Mouse (Mus musculus) G1E (cell line): ENCODE results near the gene Sun1. TPM values are rescaled to one million over a fixed set of nuclear protein-coding genes. Genes with fewer than 3 reads are reported as not detected.

Source experiments
- ATAC-seq: 2 replicates; pipeline ENCODE4 v1.8.0; 2016; ENCODE audit warnings: mild to moderate bottlenecking; ENCODE audit not compliant: insufficient number of reproducible peaks, poor library complexity, low FRiP score, severe bottlenecking; ENCODE audit errors: extremely low read depth
- DNase-seq: peaks from one replicate; pipeline ENCODE4 v3.0.0; 2012; ENCODE audit warnings: low spot score
- H3K27me3 ChIP-seq: 2 replicates; pipeline ENCODE4 v1.6.1; 2012; ENCODE audit warnings: mild to moderate bottlenecking, low read length, inconsistent platforms; ENCODE audit not compliant: insufficient read depth
- H3K36me3 ChIP-seq: replicated peaks from 2 replicates; pipeline ENCODE3; 2012; ENCODE audit warnings: mild to moderate bottlenecking, inconsistent platforms
- H3K4me1 ChIP-seq: 2 replicates; pipeline ENCODE4 v1.6.1; 2012; ENCODE audit warnings: low read depth, low read length, inconsistent platforms, mixed read lengths; ENCODE audit not compliant: insufficient read depth
- H3K4me3 ChIP-seq: 2 replicates; pipeline ENCODE4 v1.5.1; 2012; ENCODE audit warnings: low read depth, mild to moderate bottlenecking, inconsistent platforms, low read length, moderate library complexity, mixed read lengths
- H3K9me3 ChIP-seq: replicated peaks from 2 replicates; pipeline ENCODE4 v1.6.1; 2012; ENCODE audit warnings: inconsistent platforms
- CTCF ChIP-seq: IDR thresholded peaks from 2 replicates; pipeline ENCODE4 v1.5.1; 2012; ENCODE audit warnings: low read depth, low read length, inconsistent platforms, mixed read lengths
- GATA1 ChIP-seq: IDR thresholded peaks from 2 replicates; pipeline ENCODE4 v1.6.1; 2012; ENCODE audit warnings: borderline replicate concordance, low read length, inconsistent platforms, mixed read lengths
- GATA2 ChIP-seq: IDR thresholded peaks from 2 replicates; pipeline ENCODE4 v1.6.1; 2012; ENCODE audit warnings: low read depth, low read length, inconsistent platforms, borderline replicate concordance
- POLR2AphosphoS5 ChIP-seq: IDR thresholded peaks from 2 replicates; pipeline ENCODE4 v1.6.1; 2012; ENCODE audit warnings: low read depth, low read length, inconsistent platforms; ENCODE audit not compliant: insufficient replicate concordance
- TAL1 ChIP-seq: conservative IDR thresholded peaks from 2 replicates; pipeline ENCODE4 v1.6.1; 2012; ENCODE audit warnings: low read depth, low read length, inconsistent platforms, mixed read lengths
- polyA plus RNA-seq: library from polyadenylated mRNA; stranded (reverse); fragments of >175 nt; gene quantifications from 2 replicates; pipeline ENCODE4 v1.2.3, GENCODE M21; 2012
- total RNA-seq, 2 experiments: library from RNA; stranded (forward) in 1 of 2; stranded (reverse) in 1 of 2; fragments of 200-1000 nt in 1 of 2; fragments of >200 nt in 1 of 2; fragmentation: Nextera tagmentation in 1 of 2; gene quantifications; 2 replicates each; pipeline ENCODE4 v1.2.3; 2014 to 2017

Sun1 gene
- total and polyA plus RNA-seq, 3 experiments = 11.8 to 61.2 (median 45.7) TPM

DNA sequence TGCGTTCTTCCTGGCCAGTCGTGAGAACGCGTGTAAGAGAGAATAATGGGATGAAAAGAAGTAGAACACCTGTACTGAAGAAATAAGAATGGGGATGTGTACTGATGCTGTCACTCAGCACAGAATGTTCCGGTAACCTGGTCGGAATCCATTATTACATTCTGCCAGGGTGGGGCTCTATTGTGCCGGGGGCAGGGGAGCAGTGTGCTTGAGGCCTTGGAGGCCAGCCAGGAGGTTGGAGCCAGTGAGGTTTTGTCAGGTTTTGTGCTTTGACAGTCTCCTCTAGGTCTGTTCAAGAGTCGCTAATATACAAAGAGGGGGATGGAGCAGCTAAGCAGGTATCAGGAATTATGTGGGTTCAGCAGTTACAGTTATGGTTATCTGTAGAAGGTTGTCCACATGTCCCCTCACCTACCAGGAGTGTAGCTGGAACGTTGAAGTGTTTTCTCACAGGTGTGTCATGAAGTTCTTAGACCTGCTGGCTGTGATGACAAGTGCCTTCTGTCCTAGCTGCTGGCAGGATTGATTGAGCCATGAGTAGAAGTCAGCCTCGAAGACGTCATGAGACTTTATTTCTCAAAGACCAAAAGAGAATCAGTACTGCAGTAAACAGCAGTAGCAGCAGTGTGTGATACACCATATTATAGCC is 11.4 kb downstream of the Sun1 start:
- TF ChIP-seq POLR2AphosphoS5 (no peak), TAL1 (no peak), GATA1 (no peak), GATA2 (no peak), CTCF (no peak)
- DNase-seq (no peak), ATAC-seq (no peak)
- Histone ChIP-seq H3K4me3 (no peak overlapping the region), H3K27me3 (no peaks in the 10 kb centered on the region), H3K9me3 (no peaks in the 10 kb centered on the region), H3K4me1 (peaks cover 37% of the 10 kb centered on the region; the same call in 1 of the 2 replicates), H3K36me3 (peaks cover 95% of the 10 kb centered on the region)

DNA sequence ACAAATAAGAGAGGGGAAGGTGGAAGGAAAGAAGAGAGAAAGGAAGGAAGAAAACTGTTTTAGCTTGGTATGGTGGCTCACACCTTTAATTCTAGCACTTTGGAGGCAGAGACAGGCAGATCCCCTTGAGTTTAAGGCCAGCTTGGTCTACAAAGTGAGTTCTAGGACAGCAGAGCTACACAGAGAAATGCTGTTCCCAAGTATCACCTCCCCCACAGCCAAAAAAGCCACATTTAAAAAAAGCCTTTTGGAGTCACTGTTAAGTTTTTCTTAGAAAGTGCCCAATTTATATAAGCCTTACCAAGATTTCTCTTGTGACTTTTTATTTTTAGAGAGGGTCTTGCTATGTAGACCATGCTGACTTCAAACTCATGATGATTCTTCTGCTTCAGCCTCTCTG is 13.9 kb downstream of the Sun1 start:
- H3K36me3 ChIP-seq = peaks cover 77% of the 10 kb centered on the region
- H3K4me1 ChIP-seq = peaks cover 20% of the 10 kb centered on the region; the same call in 1 of the 2 replicates
- no peaks in the 10 kb centered on the region for H3K9me3 ChIP-seq
- ATAC-seq (no peak), DNase-seq (no peak)
- H3K27me3 ChIP-seq = no peaks in the 10 kb centered on the region
- H3K4me3 ChIP-seq = no peak overlapping the region
- TF ChIP-seq TAL1 (no peak), GATA1 (no peak), GATA2 (no peak), POLR2AphosphoS5 (no peak), CTCF (no peak)

DNA sequence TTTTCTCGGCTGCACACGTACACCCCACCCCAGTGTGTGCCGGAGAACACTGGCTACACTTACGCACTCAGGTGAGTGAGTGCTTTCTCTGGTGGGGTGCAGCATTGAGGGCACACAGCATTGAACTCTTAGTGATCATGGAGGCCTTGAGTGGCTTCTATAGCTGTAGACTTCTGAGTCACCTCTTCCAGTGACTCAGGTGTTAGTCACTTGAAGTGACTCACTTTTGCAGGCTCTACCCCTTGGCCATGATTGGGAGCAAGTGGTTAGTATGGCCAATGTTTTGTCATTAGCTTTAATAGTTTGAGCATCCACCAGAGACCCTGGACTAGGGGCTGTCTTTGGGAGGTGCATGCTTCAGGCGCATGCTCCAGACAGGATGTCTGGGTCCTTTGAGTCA is 14.7 kb downstream of the Sun1 start:
- Histone ChIP-seq H3K9me3 (no peaks in the 10 kb centered on the region), H3K4me3 (no peak overlapping the region), H3K27me3 (no peaks in the 10 kb centered on the region), H3K36me3 (peaks cover 74% of the 10 kb centered on the region), H3K4me1 (peaks cover 16% of the 10 kb centered on the region; the same call in 1 of the 2 replicates)
- TF ChIP-seq GATA2 (no peak), POLR2AphosphoS5 (no peak), CTCF (no peak), TAL1 (no peak), GATA1 (no peak)
- ATAC-seq (no peak), DNase-seq (no peak)

DNA sequence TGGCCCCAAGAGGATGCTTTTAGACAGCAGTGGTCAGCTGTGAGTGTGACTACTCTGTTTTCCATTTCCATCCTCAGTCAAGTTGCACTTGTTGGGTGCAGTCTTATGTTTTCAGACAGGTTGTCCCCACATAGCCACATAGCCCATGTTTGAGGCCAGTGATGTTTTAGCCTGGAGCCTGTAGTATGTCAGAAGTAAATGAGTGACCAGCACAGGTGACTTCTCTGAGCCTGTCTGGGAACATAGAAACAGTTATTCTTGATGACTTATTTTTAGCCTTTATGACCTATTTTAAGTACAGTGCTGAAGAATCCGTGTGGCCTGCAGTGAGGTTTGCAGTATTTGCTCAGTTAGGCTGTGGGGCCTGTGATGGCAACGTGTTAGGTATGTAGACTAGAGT is 15.7 kb downstream of the Sun1 start:
- peaks cover 9% of the 10 kb centered on the region; the same call in 1 of the 2 replicates for H3K4me1 ChIP-seq
- H3K36me3 ChIP-seq = peaks cover 74% of the 10 kb centered on the region
- no peak for DNase-seq
- H3K4me3 ChIP-seq = no peak overlapping the region
- no peak for ATAC-seq
- TF ChIP-seq CTCF = no peak
- no peak for TF ChIP-seq GATA2
- TF ChIP-seq GATA1 = no peak
- TF ChIP-seq POLR2AphosphoS5 = no peak
- H3K9me3 ChIP-seq = no peaks in the 10 kb centered on the region
- H3K27me3 ChIP-seq = no peaks in the 10 kb centered on the region

DNA sequence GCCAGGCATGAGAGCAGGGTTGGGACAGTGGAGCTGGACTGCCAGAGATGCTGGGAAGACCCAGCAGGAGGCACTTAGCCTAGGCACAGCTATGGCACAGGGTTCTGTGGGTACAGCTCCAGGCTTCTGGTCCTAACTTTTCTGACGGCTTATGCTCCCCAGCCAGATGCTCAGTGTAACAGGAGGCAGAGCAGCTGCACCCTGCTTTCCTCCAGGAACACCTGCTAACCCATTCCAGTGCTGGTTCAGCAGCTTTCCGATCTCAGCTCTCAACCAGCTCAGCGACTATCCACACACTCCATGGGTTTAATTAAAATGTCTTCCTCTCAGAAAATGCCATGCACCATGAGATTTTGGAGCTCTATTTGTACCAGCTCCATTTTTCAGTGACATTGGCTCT is 16.3 kb downstream of the Sun1 start:
- no peak for ATAC-seq
- Histone ChIP-seq H3K4me3 (no peak overlapping the region), H3K27me3 (no peaks in the 10 kb centered on the region), H3K4me1 (peaks cover 9% of the 10 kb centered on the region; the same call in 1 of the 2 replicates), H3K9me3 (no peaks in the 10 kb centered on the region), H3K36me3 (peaks cover 76% of the 10 kb centered on the region)
- TF ChIP-seq CTCF = no peak
- no peak for TF ChIP-seq POLR2AphosphoS5
- TF ChIP-seq GATA2 = no peak
- TF ChIP-seq GATA1 = no peak
- TF ChIP-seq TAL1 = no peak
- no peak for DNase-seq

DNA sequence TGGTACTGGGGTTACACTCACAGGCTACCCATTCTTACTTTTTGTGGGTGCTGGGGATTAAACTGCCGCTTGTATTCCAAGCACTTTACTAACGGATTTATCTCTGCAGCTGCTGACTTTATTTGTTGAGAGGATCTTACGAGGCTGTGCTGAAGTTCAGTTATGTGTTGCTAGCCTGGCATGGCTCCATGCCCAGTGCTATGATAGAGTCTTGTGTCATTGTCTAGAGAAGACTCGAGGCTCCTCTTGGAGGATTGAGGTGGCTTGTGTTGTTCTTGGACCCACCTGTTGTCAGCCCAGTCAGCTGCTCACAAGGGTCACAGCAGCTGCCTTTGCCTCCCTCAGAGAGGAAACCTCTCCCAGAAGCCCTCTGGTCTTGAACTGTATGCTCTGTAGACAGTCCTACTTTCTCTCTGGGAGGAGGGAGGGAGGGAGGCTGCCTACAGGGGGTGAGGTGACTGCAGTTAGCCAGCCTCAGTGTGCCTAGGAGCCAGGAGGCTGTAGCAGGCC is 19.6 kb downstream of the Sun1 start:
- Histone ChIP-seq H3K4me3 (no peak overlapping the region), H3K9me3 (no peaks in the 10 kb centered on the region), H3K4me1 (no peaks in the 10 kb centered on the region), H3K27me3 (no peaks in the 10 kb centered on the region), H3K36me3 (peaks cover 77% of the 10 kb centered on the region)
- ATAC-seq (no peak), DNase-seq (no peak)
- TF ChIP-seq GATA1 (no peak), POLR2AphosphoS5 (no peak), GATA2 (no peak), CTCF (no peak), TAL1 (no peak)
